Mouse (Mus musculus): ENCODE results near the gene Zmynd8.

DNA sequence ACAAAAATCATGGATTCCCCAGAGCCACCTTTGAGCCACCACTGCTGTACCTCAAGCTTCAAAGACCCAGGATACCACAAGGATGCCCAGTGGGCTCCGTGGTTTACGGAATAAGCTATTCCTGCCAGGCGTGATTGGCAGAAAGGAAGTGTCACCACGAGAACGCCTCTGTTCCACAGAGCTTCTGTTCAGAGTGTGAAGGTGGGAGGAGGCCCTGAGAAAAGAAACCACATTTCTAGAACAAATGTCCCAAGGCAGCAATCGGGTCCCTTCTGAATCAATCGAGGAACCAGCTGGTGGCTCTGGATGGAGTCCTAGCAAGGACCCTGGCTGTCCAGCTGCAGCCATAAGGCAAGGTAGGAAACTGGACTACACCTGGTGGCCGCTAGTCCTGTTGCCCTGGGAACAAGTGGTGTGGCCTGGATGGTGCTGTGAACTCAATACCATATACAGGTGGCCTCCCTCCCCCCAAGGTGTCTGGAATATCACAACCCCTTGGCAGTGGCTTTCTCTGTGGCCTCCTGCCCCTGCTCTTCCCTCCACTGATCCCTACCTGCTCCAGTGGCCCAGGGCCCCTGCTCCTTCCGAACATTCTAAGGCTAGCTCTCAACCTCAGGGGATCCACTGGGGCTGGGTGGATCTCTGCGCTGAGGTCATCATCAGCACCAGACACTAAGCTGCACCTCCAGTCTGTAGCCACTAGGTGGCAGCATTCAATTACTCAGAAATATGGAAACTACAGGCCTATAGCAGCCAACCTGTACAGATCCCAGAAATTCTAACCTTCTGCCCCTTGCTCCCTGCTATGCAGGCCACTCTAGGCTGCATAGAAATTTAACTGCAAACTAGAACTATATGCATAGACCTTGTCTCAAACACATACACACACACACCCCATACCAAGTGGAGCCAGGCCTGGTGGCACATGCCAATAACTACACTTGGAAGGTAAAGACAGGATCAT, 79.5 kb downstream of the Zmynd8 start:
- peak; percentile 90 for TF ChIP-seq CTCF (IDR thresholded peaks at IDR 0.05; ENCODE audit: borderline replicate concordance, insufficient read depth, low read depth, low read length)
- no peak for TF ChIP-seq POLR2A (IDR thresholded peaks at IDR 0.05; ENCODE audit: borderline replicate concordance, insufficient read depth, low read length)
